Mouse (Mus musculus): ENCODE measurements at regions not wholly inside any gene's neighbourhood (a gene's known extent, or its start where the extent isn't known, plus 50 kb on each side); places are given as distances from the start of the nearest gene placed in this dataset.

DNA sequence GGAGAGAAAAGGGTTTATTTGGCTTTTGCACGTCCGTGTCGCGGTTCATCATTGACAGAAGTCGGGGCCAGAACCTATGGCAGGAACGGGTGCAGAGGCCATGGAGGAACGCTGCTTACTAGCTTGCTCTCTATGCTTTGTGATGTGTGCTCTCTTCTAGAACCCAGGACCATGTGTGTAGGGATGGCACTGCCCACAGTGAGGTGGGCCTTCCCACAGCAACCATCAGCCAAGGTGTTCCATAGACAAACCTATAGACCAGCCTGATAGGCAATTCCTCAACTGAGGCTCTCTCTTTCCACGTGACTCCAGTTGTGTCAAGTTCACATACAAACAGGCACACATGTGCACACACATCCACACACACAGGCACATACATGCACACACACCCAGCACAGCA, 180.2 kb downstream of the Barhl2 start:
- no peak for TF ChIP-seq POLR2A (IDR thresholded peaks at IDR 0.05; ENCODE audit: low read depth, low read length)
- TF ChIP-seq CTCF (IDR thresholded peaks at IDR 0.05; ENCODE audit: extremely low read depth, insufficient read length, insufficient replicate concordance, low read depth, low read length) = no peak

Data from small intestine, adult 2 months (tissue).